Mouse (Mus musculus): ENCODE results near the gene Elovl6. TPM values are rescaled to one million over a fixed set of nuclear protein-coding genes. Genes with fewer than 3 reads are reported as not detected.

Gene Elovl6
- polyA plus RNA-seq, 1 experiment from 2014 or later = 24.4 TPM

DNA sequence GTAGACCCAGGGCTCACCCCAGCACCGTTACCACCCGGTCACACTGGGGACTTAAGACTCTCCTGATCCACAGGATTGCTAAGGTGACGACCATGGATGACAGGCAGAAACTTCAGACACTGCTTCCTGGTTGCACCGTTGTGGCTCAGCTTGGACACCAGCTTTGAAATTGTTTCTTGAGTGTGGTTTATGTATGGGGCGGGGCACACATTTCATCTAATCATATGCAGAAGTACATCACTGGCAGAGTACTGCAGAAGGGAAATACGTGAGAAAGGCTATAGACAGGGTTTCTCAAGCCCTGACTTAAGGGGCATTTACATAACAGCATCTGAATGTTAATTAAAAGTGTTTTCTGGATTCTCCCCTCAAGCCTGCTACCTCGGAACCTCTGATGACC lies 81.6 kb downstream of the Elovl6 start:
- no peaks in the 10 kb centered on the region for H3K27me3 ChIP-seq (replicated peaks; ENCODE audit: control insufficient read depth, insufficient read depth, low read length)
- no peak overlapping the region for H3K4me3 ChIP-seq (ENCODE audit: low read depth, low read length)
- DNase-seq (ENCODE audit: low spot score) (no peak), ATAC-seq (no peak)
- no peaks in the 10 kb centered on the region for H3K4me1 ChIP-seq (ENCODE audit: control insufficient read depth, insufficient read depth, low read length)
- no peak overlapping the region for H3K4me2 ChIP-seq (ENCODE audit: low read length)
- H3K36me3 ChIP-seq (ENCODE audit: control insufficient read depth, insufficient read depth, low read length) = peaks cover 3% of the 10 kb centered on the region; the same call in 1 of the 2 replicates
- no peak overlapping the region for H3K27ac ChIP-seq (ENCODE audit: low read depth, low read length)
- 86% methylated on average over 7 of the region's 7 CpGs for WGBS
- no peaks in the 10 kb centered on the region for H3K9me3 ChIP-seq (replicated peaks; ENCODE audit: control insufficient read depth, low read length)
- H3K9ac ChIP-seq (ENCODE audit: low read length) = no peak overlapping the region

GRCm38 (mm10) chr3:129614216-129614615 lies 82.1 kb downstream of the Elovl6 start:
- no peak for DNase-seq (ENCODE audit: low spot score)
- ATAC-seq = no peak
- WGBS = 93% methylated on average over 2 of the region's 2 CpGs
- Histone ChIP-seq H3K27ac (ENCODE audit: low read depth, low read length) (no peak overlapping the region), H3K9me3 (replicated peaks; ENCODE audit: control insufficient read depth, low read length) (no peaks in the 10 kb centered on the region), H3K4me2 (ENCODE audit: low read length) (no peak overlapping the region), H3K9ac (ENCODE audit: low read length) (no peak overlapping the region), H3K27me3 (replicated peaks; ENCODE audit: control insufficient read depth, insufficient read depth, low read length) (no peaks in the 10 kb centered on the region), H3K4me1 (ENCODE audit: control insufficient read depth, insufficient read depth, low read length) (no peaks in the 10 kb centered on the region), H3K36me3 (ENCODE audit: control insufficient read depth, insufficient read depth, low read length) (peaks cover 3% of the 10 kb centered on the region; the same call in 1 of the 2 replicates), H3K4me3 (ENCODE audit: low read depth, low read length) (no peak overlapping the region)

DNA sequence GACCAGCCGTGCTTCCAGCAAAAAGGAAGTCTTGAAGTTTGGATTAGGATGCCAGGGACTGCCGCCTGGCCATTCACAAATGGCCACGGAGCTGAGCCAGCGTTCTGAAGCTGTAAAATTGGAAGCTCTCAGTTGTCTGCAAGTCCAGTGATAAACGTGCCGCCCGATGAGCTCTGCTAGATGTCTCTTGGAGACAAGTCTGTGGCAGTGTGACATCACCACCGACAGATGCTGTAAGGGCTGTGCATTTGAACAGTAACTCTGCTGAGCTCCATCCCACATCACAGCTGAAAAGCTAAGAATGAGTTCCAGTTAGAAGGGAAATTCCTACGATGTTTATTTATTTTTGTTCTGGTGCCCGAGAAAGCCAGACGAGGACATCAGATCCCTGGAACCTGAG lies 85.3 kb downstream of the Elovl6 start:
- Histone ChIP-seq H3K36me3 (ENCODE audit: control insufficient read depth, insufficient read depth, low read length) (peaks cover 3% of the 10 kb centered on the region; the same call in 1 of the 2 replicates), H3K9me3 (replicated peaks; ENCODE audit: control insufficient read depth, low read length) (no peaks in the 10 kb centered on the region), H3K27ac (ENCODE audit: low read depth, low read length) (no peak overlapping the region), H3K4me1 (ENCODE audit: control insufficient read depth, insufficient read depth, low read length) (no peaks in the 10 kb centered on the region), H3K4me3 (ENCODE audit: low read depth, low read length) (no peak overlapping the region), H3K27me3 (replicated peaks; ENCODE audit: control insufficient read depth, insufficient read depth, low read length) (no peaks in the 10 kb centered on the region), H3K4me2 (ENCODE audit: low read length) (no peak overlapping the region), H3K9ac (ENCODE audit: low read length) (no peak overlapping the region)
- DNase-seq (ENCODE audit: low spot score) (no peak), ATAC-seq (no peak)
- 94% methylated on average over 11 of the region's 11 CpGs for WGBS

DNA sequence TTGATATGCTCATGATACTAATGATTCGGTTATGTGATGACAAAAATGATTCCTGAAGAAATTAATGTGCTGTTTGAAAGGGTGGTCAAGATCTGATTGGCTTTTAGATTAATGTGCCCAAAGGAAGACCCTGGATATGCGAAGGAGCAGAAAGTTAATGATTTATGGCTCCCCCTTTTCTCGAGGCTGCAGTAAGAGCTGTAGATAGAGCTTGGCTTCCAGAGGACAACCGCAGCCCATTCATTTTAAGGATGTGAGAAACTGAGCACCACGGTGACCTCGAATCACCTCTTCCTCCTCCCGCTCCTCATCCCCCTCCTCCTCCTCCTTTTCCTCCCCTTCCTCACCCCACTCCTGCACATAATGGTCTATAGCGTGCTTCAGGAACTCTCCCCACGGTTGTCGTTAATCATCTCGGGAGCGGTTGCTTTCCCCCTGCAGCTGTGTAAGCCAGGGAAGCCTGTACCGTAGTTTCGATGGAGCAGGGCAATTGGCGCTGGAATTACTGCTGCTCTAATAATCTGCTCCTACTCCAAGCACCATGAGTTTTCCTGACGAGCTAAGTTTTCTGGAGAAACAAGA lies 87.1 kb downstream of the Elovl6 start:
- DNase-seq (ENCODE audit: low spot score) (no peak), ATAC-seq (no peak)
- Histone ChIP-seq H3K36me3 (ENCODE audit: control insufficient read depth, insufficient read depth, low read length) (peaks cover 3% of the 10 kb centered on the region; the same call in 1 of the 2 replicates), H3K4me1 (ENCODE audit: control insufficient read depth, insufficient read depth, low read length) (no peaks in the 10 kb centered on the region), H3K4me2 (ENCODE audit: low read length) (no peak overlapping the region), H3K27ac (ENCODE audit: low read depth, low read length) (no peak overlapping the region), H3K27me3 (replicated peaks; ENCODE audit: control insufficient read depth, insufficient read depth, low read length) (no peaks in the 10 kb centered on the region), H3K4me3 (ENCODE audit: low read depth, low read length) (no peak overlapping the region), H3K9ac (ENCODE audit: low read length) (no peak overlapping the region), H3K9me3 (replicated peaks; ENCODE audit: control insufficient read depth, low read length) (no peaks in the 10 kb centered on the region)
- 86% methylated on average over 16 of the region's 16 CpGs for WGBS

DNA sequence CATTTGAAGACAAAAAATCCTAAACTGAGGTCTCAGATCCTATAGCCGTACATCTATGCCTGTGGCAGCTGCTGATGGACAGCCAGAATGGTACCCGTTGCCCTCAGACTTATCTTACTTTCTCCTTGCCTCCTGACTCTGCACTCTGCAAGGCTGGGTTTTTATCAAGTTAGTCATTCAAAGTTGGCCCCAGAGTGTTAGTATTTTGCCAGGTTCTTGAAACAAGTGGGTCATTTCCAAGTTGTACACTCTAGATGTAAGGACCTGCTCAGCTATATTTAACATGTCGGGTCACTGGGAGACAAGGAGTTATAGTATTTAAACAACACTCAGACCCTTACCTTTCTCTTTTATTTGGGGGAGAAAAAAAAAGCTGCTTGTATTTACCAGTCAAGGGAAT lies 88.6 kb downstream of the Elovl6 start:
- DNase-seq (ENCODE audit: low spot score) = no peak
- Histone ChIP-seq H3K4me3 (ENCODE audit: low read depth, low read length) (no peak overlapping the region), H3K9ac (ENCODE audit: low read length) (no peak overlapping the region), H3K4me1 (ENCODE audit: control insufficient read depth, insufficient read depth, low read length) (no peaks in the 10 kb centered on the region), H3K27ac (ENCODE audit: low read depth, low read length) (no peak overlapping the region), H3K4me2 (ENCODE audit: low read length) (no peak overlapping the region), H3K36me3 (ENCODE audit: control insufficient read depth, insufficient read depth, low read length) (peaks cover 3% of the 10 kb centered on the region; the same call in 1 of the 2 replicates), H3K9me3 (replicated peaks; ENCODE audit: control insufficient read depth, low read length) (no peaks in the 10 kb centered on the region), H3K27me3 (replicated peaks; ENCODE audit: control insufficient read depth, insufficient read depth, low read length) (no peaks in the 10 kb centered on the region)
- 91% methylated on average over 3 of the region's 3 CpGs for WGBS
- ATAC-seq = no peak

GRCm38 (mm10) chr3:129621255-129621654 lies 89.1 kb downstream of the Elovl6 start:
- Histone ChIP-seq H3K4me2 (ENCODE audit: low read length) (no peak overlapping the region), H3K9ac (ENCODE audit: low read length) (no peak overlapping the region), H3K27ac (ENCODE audit: low read depth, low read length) (no peak overlapping the region), H3K36me3 (ENCODE audit: control insufficient read depth, insufficient read depth, low read length) (peaks cover 3% of the 10 kb centered on the region; the same call in 1 of the 2 replicates), H3K27me3 (replicated peaks; ENCODE audit: control insufficient read depth, insufficient read depth, low read length) (no peaks in the 10 kb centered on the region), H3K9me3 (replicated peaks; ENCODE audit: control insufficient read depth, low read length) (no peaks in the 10 kb centered on the region), H3K4me1 (ENCODE audit: control insufficient read depth, insufficient read depth, low read length) (no peaks in the 10 kb centered on the region), H3K4me3 (ENCODE audit: low read depth, low read length) (no peak overlapping the region)
- no peak for ATAC-seq
- no peak for DNase-seq (ENCODE audit: low spot score)
- WGBS = 84% methylated on average over 5 of the region's 5 CpGs

GRCm38 (mm10) chr3:129622120-129622519 lies 90.0 kb downstream of the Elovl6 start:
- no peak overlapping the region for H3K9ac ChIP-seq (ENCODE audit: low read length)
- H3K27me3 ChIP-seq (replicated peaks; ENCODE audit: control insufficient read depth, insufficient read depth, low read length) = no peaks in the 10 kb centered on the region
- H3K27ac ChIP-seq (ENCODE audit: low read depth, low read length) = no peak overlapping the region
- H3K4me2 ChIP-seq (ENCODE audit: low read length) = no peak overlapping the region
- 76% methylated on average over 9 of the region's 9 CpGs for WGBS
- H3K4me1 ChIP-seq (ENCODE audit: control insufficient read depth, insufficient read depth, low read length) = no peaks in the 10 kb centered on the region
- no peak overlapping the region for H3K4me3 ChIP-seq (ENCODE audit: low read depth, low read length)
- no peaks in the 10 kb centered on the region; the same call in 1 of the 2 replicates for H3K36me3 ChIP-seq (ENCODE audit: control insufficient read depth, insufficient read depth, low read length)
- H3K9me3 ChIP-seq (replicated peaks; ENCODE audit: control insufficient read depth, low read length) = no peaks in the 10 kb centered on the region
- no peak for DNase-seq (ENCODE audit: low spot score)
- ATAC-seq = no peak

- Histone ChIP-seq H3K9ac (ENCODE audit: low read length) (no peak overlapping the region), H3K4me1 (ENCODE audit: control insufficient read depth, insufficient read depth, low read length) (no peaks in the 10 kb centered on the region), H3K36me3 (ENCODE audit: control insufficient read depth, insufficient read depth, low read length) (no peaks in the 10 kb centered on the region), H3K27ac (ENCODE audit: low read depth, low read length) (no peak overlapping the region), H3K4me3 (ENCODE audit: low read depth, low read length) (no peak overlapping the region), H3K4me2 (ENCODE audit: low read length) (no peak overlapping the region), H3K9me3 (replicated peaks; ENCODE audit: control insufficient read depth, low read length) (no peaks in the 10 kb centered on the region), H3K27me3 (replicated peaks; ENCODE audit: control insufficient read depth, insufficient read depth, low read length) (no peaks in the 10 kb centered on the region)
- ATAC-seq = no peak
- over 99% methylated on average over 5 of the region's 5 CpGs for whole genome bisulfite sequencing
- no peak for DNase-seq (ENCODE audit: low spot score)
These were observed 90.5 kb downstream of the Elovl6 start for GRCm38 (mm10) chr3:129622705-129623104.

DNA sequence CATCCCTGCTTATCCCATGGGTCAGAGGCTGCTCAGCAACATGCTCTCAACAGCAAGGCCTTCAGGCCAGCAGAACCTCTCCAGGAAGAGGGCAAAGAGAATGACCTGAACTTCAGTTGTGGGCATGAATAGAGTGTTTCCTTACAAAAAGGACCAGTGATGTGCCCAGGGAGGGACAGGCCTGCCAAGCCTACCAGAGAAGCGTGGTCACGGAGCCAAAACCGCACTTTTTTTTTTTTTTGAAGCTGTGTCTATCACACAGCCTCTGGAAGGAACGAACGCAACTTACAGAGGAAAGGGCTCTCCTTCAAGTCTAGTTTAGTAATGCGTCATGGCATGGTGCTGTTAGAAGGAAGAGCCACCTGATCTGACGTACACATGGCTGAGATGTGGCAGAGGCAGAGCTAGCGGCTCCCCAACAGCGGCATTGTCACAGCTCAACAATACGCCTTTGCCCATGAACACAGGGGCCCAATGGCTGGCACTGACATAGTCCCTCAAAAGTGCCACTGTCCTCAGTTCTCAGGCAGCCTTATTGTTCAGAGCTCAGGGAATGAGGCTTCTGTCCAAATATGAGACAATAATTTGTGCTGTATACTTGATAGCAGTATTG lies 92.1 kb downstream of the Elovl6 start:
- ATAC-seq = peak; percentile 54; the same call in 1 of the 2 replicates

More for the DNA sequence above, 92.1 kb downstream of the Elovl6 start:
- no peak overlapping the region for H3K4me2 ChIP-seq (ENCODE audit: low read length)
- 80% methylated on average over 10 of the region's 10 CpGs for WGBS
- no peak overlapping the region for H3K27ac ChIP-seq (ENCODE audit: low read depth, low read length)
- H3K9me3 ChIP-seq (replicated peaks; ENCODE audit: control insufficient read depth, low read length) = no peaks in the 10 kb centered on the region
- peak; percentile 33 for DNase-seq (ENCODE audit: low spot score)
- H3K27me3 ChIP-seq (replicated peaks; ENCODE audit: control insufficient read depth, insufficient read depth, low read length) = no peaks in the 10 kb centered on the region
- no peak overlapping the region for H3K9ac ChIP-seq (ENCODE audit: low read length)
- no peaks in the 10 kb centered on the region for H3K4me1 ChIP-seq (ENCODE audit: control insufficient read depth, insufficient read depth, low read length)
- H3K36me3 ChIP-seq (ENCODE audit: control insufficient read depth, insufficient read depth, low read length) = peaks cover 9% of the 10 kb centered on the region; the same call in 1 of the 2 replicates
- H3K4me3 ChIP-seq (ENCODE audit: low read depth, low read length) = no peak overlapping the region

All from forebrain, embryonic 14.5 days (tissue).